Mouse (Mus musculus): ENCODE measurements around the gene Dnah6. TPM values are rescaled to one million over a fixed set of nuclear protein-coding genes. Genes with fewer than 3 reads are reported as not detected.

Dnah6 gene
- polyA plus RNA-seq, 1 experiment from 2014 or later = 0.26 TPM

DNA sequence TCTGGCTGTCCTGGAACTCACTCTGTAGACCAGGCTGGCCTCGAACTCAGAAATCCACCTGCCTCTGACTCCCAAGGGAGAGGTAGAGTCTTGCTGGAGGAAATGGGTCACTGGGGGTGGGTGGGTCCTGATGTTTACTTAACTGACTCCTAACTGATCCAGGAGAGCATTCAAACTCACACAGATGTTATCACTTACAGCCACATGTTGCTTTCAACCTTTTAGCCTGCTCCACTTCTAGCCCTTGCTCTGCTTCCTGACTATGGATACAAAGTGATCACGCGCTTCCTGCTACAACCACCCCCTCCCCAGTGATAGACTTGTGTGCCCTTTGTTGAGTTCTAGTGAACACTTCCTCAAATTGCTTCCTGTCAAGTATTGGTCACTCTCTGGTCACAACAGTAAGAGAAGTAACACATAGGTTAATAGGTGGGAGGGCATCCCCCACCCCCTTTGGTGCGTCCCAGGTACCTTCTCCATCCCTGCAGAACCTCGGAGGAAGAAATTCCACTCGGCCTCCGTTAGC is 161.8 kb downstream of the Dnah6 start:
- Histone ChIP-seq H3K4me1 (no peaks in the 10 kb centered on the region), H3K4me3 (no peak overlapping the region), H3K27me3 (no peaks in the 10 kb centered on the region), H3K4me2 (no peak overlapping the region), H3K9me3 (no peaks in the 10 kb centered on the region), H3K36me3 (no peaks in the 10 kb centered on the region), H3K27ac (no peak overlapping the region), H3K9ac (no peak overlapping the region)
- no peak for ATAC-seq (ENCODE audit: borderline replicate concordance, extremely low read depth, low FRiP score, low TSS enrichment)
- WGBS = 75% methylated on average over 7 of the region's 7 CpGs

DNA sequence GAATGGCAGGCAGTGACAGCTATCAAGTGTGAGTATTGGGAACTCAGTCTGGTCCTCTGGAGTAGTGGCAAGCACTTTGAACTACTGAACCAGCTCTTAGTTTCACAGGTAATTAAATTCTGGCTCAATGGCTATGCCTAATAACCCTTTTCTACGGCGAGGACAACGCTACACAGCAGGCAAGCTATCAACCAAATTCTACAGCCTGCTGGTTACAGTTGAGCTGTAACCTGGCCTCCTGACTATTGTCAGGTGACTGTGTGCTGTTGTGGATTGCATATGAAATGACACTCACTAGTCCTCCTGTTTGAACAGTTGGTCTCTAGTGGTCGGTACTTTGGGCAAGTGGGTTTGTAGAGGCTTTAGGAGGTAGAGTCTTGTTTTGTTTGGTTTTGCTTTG is 162.3 kb downstream of the Dnah6 start:
- Histone ChIP-seq H3K4me2 (no peak overlapping the region), H3K4me1 (no peaks in the 10 kb centered on the region), H3K27ac (no peak overlapping the region), H3K9me3 (no peaks in the 10 kb centered on the region), H3K9ac (no peak overlapping the region), H3K27me3 (no peaks in the 10 kb centered on the region), H3K36me3 (no peaks in the 10 kb centered on the region), H3K4me3 (no peak overlapping the region)
- 93% methylated on average over 4 of the region's 4 CpGs for WGBS
- no peak for ATAC-seq (ENCODE audit: borderline replicate concordance, extremely low read depth, low FRiP score, low TSS enrichment)

DNA sequence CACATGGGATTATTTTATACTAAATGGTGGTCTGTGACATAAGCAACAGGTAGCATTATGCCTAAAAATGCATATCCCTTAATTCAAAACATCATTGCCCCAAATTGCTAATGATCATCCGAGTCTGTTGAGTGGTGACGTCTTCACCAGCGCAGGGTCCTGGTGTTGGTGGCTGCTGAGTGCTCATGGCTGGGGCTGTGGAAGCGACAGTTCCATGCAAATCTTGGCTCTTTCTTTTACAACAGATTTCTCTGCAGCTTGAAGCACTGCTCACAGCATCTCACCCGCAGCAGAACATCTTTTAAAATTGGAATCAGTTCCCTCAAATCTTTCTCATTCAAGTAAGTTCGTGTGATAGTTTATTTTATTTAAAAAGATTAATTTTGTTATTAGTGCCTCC is 166.1 kb downstream of the Dnah6 start:
- Histone ChIP-seq H3K27ac (no peak overlapping the region), H3K9ac (no peak overlapping the region), H3K36me3 (no peaks in the 10 kb centered on the region), H3K4me1 (no peaks in the 10 kb centered on the region), H3K27me3 (no peaks in the 10 kb centered on the region), H3K9me3 (no peaks in the 10 kb centered on the region), H3K4me2 (no peak overlapping the region), H3K4me3 (no peak overlapping the region)
- WGBS = 77% methylated on average over 6 of the region's 6 CpGs
- no peak for ATAC-seq (ENCODE audit: borderline replicate concordance, extremely low read depth, low FRiP score, low TSS enrichment)

DNA sequence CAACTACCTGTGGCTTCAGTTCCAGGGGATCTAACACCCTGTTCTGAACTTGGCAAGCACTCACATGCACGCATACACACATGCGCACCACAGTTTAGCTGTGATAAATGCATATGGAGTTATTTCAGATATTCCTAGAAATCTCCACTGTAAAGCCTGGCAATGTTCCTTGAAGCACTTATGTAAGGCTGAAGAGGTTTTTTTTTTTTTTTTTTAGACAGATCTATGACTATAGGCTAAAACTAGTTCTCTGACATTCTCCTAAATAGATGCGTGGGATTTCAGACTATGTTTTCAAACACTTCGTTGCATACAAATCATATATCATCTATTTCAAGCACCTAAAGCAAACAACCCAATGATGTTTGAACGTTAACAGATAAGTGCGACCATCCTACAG is 166.6 kb downstream of the Dnah6 start:
- no peaks in the 10 kb centered on the region for H3K36me3 ChIP-seq
- H3K9ac ChIP-seq = no peak overlapping the region
- no peak overlapping the region for H3K4me2 ChIP-seq
- 59% methylated on average over 6 of the region's 6 CpGs for WGBS
- H3K27ac ChIP-seq = no peak overlapping the region
- no peaks in the 10 kb centered on the region for H3K4me1 ChIP-seq
- no peak for ATAC-seq (ENCODE audit: borderline replicate concordance, extremely low read depth, low FRiP score, low TSS enrichment)
- no peaks in the 10 kb centered on the region for H3K27me3 ChIP-seq
- no peaks in the 10 kb centered on the region for H3K9me3 ChIP-seq
- H3K4me3 ChIP-seq = no peak overlapping the region

DNA sequence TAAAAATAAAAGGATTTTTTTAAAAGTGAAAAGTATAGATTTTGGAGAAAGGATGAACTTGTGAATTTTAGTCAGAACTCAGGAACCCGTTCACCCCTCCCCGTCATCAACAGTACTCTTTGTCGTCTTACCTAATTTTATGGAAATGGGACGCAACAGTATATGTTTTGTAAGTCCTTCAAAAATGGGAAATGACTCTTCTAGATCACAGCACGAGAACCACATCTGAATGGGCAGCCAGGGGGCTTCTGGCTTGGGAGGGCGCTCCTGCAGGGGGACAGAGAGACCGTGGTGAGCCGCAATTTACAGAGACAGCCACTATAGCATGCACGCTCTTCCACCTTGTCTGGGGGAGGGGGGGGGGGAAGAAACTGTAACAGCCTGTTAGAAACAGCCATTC is 167.9 kb downstream of the Dnah6 start:
- WGBS = 90% methylated on average over 9 of the region's 9 CpGs
- Histone ChIP-seq H3K4me1 (no peaks in the 10 kb centered on the region), H3K36me3 (no peaks in the 10 kb centered on the region), H3K4me3 (no peak overlapping the region), H3K27me3 (no peaks in the 10 kb centered on the region), H3K4me2 (no peak overlapping the region), H3K9me3 (no peaks in the 10 kb centered on the region), H3K9ac (no peak overlapping the region), H3K27ac (no peak overlapping the region)
- ATAC-seq (ENCODE audit: borderline replicate concordance, extremely low read depth, low FRiP score, low TSS enrichment) = no peak

DNA sequence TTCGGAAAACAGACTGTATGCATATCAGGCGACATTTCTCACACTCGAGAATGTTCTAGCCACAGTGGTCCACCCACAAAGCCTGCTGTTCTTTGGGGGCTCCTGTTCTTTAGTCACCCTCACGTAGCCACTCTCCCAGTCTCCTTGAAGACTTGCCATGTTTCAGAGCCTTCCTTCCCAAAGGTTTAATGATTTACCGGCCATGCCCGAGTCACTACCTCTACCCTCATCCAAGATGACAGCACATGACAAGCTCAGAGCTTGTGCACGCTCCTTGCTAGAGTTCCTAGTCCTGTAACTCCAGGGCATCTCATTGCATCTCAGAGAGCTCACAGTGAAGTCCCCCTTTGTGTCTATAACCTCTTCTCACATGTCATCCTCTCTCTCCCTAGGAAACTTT is 174.2 kb downstream of the Dnah6 start:
- Histone ChIP-seq H3K27me3 (no peaks in the 10 kb centered on the region), H3K4me3 (no peak overlapping the region), H3K4me2 (no peak overlapping the region), H3K36me3 (no peaks in the 10 kb centered on the region), H3K9me3 (no peaks in the 10 kb centered on the region), H3K4me1 (no peaks in the 10 kb centered on the region), H3K27ac (no peak overlapping the region), H3K9ac (no peak overlapping the region)
- WGBS = 59% methylated on average over 7 of the region's 7 CpGs
- no peak for ATAC-seq (ENCODE audit: borderline replicate concordance, extremely low read depth, low FRiP score, low TSS enrichment)

DNA sequence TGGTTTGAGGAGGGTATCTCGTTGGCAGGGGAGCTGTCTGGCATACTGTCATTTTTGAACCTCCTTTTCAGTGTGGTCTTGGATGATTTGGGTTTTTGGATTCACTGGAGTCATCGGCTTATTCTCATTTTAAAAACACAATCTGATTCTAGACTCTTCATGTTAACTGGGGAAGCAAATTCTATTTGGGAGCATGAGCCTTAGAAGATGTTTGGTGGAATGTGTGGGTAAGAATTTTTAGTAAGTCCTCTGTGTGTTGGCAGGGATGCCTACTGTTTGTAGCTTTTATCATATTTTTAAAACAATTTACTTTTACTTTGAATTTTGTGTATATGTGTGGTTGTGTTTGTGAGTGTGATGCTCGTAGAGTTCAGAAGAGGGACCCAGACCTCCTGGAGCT is 175.5 kb downstream of the Dnah6 start:
- no peaks in the 10 kb centered on the region for H3K4me1 ChIP-seq
- 65% methylated on average over 3 of the region's 3 CpGs for WGBS
- H3K27ac ChIP-seq = no peak overlapping the region
- no peak overlapping the region for H3K9ac ChIP-seq
- no peaks in the 10 kb centered on the region for H3K27me3 ChIP-seq
- no peak for ATAC-seq (ENCODE audit: borderline replicate concordance, extremely low read depth, low FRiP score, low TSS enrichment)
- H3K36me3 ChIP-seq = no peaks in the 10 kb centered on the region
- H3K4me3 ChIP-seq = no peak overlapping the region
- H3K4me2 ChIP-seq = no peak overlapping the region
- H3K9me3 ChIP-seq = no peaks in the 10 kb centered on the region

DNA sequence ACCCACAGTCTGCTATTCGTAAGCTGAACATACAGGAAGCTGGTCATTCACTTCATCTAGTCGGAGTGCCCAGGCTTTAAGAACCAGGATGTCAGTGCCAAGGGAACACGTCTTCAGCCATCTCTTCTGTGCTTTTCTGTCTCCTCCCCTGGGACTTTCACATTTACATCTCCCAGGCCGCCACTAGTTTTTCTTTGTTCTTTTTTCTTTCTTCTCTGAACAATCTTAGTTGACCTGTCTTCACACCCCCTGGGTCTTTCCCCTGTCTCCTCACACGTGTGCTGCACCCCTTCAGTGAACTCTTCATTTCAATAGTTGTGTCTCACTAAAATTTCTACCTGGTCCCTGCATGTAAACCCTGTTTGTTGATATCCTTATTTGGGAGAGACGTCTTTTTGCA is 179.2 kb downstream of the Dnah6 start:
- Histone ChIP-seq H3K4me3 (no peak overlapping the region), H3K9me3 (no peaks in the 10 kb centered on the region), H3K4me1 (no peaks in the 10 kb centered on the region), H3K4me2 (no peak overlapping the region), H3K9ac (no peak overlapping the region), H3K27me3 (no peaks in the 10 kb centered on the region), H3K27ac (no peak overlapping the region), H3K36me3 (no peaks in the 10 kb centered on the region)
- WGBS = 70% methylated on average over 6 of the region's 6 CpGs
- ATAC-seq (ENCODE audit: borderline replicate concordance, extremely low read depth, low FRiP score, low TSS enrichment) = no peak

DNA sequence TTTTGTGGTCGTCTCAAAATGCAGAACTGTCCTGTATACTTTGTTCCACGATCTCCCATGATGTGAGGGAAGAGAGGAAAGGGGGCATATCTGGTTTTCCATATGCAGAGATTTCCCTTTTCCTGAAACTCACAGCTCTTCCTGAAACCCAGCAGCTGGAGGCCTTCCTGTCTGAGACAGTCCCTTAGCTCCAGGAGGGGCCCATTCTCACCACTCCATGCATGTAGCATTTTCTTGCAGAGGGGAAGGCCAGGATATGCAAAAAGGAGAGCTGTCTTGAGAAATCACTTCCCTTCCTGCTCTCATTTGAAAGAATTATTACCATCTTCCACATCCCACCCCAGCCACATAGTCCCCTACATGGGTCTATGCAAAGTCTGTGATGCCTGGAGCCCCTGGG is 183.2 kb downstream of the Dnah6 start:
- peak; percentile 49; the same call in 1 of the 2 replicates for ATAC-seq (ENCODE audit: borderline replicate concordance, extremely low read depth, low FRiP score, low TSS enrichment)
- Histone ChIP-seq H3K4me2 (no peak overlapping the region), H3K9ac (no peak overlapping the region), H3K4me1 (no peaks in the 10 kb centered on the region), H3K27me3 (no peaks in the 10 kb centered on the region), H3K36me3 (no peaks in the 10 kb centered on the region), H3K9me3 (no peaks in the 10 kb centered on the region), H3K4me3 (no peak overlapping the region), H3K27ac (peak overlapping the region; percentile 65)
- WGBS = 52% methylated on average over 2 of the region's 2 CpGs

DNA sequence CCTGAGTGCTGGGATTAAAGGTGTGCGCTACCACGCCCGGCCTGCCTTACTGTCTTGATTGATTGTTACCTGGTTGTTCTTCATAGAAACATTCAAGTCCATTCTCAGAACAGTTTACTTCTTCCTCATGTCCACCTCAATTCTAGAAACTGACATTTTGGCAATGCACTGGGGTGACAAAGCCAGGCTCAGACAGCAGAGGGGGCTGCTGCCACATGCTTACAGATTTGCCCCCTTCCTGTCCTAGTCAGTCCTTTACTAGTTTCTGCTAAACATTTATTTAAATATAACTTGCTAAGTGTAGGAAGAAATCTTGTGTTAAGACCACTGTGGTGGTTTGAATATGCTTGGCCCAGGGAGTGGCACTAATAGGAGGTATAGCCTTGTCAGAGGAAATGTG is 192.6 kb downstream of the Dnah6 start:
- no peak for ATAC-seq (ENCODE audit: borderline replicate concordance, extremely low read depth, low FRiP score, low TSS enrichment)
- no peaks in the 10 kb centered on the region for H3K27me3 ChIP-seq
- no peaks in the 10 kb centered on the region for H3K4me1 ChIP-seq
- no peaks in the 10 kb centered on the region for H3K9me3 ChIP-seq
- H3K4me3 ChIP-seq = no peak overlapping the region
- no peak overlapping the region for H3K27ac ChIP-seq
- no peak overlapping the region for H3K4me2 ChIP-seq
- 91% methylated on average over 3 of the region's 3 CpGs for WGBS
- no peak overlapping the region for H3K9ac ChIP-seq
- H3K36me3 ChIP-seq = no peaks in the 10 kb centered on the region

DNA sequence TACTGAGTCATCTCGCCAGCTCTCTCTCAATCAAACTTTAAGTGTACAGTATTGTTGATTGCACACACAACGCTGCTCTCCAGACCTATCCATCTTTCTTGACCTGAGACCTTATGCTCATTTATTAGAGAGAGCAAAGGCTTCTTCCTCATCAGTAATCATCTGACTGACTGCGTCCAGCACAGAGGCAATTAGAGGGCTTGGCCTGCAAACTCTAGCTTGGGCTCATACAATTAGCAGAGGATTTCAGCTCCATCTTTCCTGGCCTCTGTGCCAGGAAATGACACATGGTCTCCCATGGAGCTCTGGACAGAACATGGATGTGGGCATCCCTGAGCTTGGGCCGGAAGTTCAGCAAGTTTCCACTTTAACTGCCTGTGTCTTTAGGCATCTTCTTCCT is 193.6 kb downstream of the Dnah6 start:
- H3K4me3 ChIP-seq = no peak overlapping the region
- H3K4me2 ChIP-seq = no peak overlapping the region
- no peaks in the 10 kb centered on the region for H3K9me3 ChIP-seq
- no peak overlapping the region for H3K9ac ChIP-seq
- H3K36me3 ChIP-seq = no peaks in the 10 kb centered on the region
- no peak overlapping the region for H3K27ac ChIP-seq
- no peaks in the 10 kb centered on the region for H3K27me3 ChIP-seq
- no peak for ATAC-seq (ENCODE audit: borderline replicate concordance, extremely low read depth, low FRiP score, low TSS enrichment)
- no peaks in the 10 kb centered on the region for H3K4me1 ChIP-seq
- WGBS = 56% methylated on average over 4 of the region's 4 CpGs

DNA sequence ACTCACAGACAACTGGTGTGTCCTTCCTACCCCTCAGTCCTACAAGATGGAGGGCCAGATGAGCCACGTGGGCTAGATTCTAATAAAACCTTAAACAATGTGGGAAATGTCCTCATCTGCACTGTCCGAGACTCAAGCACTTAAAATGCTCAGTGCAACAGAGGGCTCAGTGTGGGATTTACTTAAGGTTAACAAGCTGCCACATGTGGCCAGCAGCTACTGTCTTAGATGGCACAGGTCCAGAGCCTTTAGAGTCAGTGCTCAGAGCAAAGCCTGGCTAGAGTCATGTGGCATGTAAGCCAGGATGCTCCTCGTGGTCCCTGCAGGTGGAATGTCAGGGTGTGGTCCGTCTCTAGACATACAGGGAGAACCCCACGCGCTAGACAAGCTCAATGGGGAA is 194.6 kb downstream of the Dnah6 start:
- Histone ChIP-seq H3K4me3 (no peak overlapping the region), H3K9ac (no peak overlapping the region), H3K27ac (no peak overlapping the region), H3K36me3 (no peaks in the 10 kb centered on the region), H3K4me1 (no peaks in the 10 kb centered on the region), H3K27me3 (no peaks in the 10 kb centered on the region), H3K9me3 (no peaks in the 10 kb centered on the region), H3K4me2 (no peak overlapping the region)
- ATAC-seq (ENCODE audit: borderline replicate concordance, extremely low read depth, low FRiP score, low TSS enrichment) = no peak
- WGBS = 67% methylated on average over 6 of the region's 6 CpGs

DNA sequence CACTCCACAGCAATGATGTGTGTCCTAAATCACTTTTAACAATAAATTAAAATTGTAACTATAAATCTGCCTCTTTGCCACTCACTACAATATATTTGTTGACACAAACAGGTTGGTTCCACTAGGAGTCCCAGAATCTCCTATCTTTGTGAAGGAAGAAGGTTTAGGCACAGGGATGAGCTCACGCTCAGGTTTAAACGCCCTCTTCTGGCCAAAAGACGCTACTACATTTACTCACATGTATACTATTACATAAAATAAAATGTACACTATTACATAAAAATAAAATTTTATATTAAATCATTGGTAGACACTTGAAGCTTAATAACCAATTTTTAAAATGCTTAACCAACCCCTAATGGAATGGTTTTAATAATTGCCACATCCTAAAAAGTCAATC is 201.4 kb downstream of the Dnah6 start:
- 8% methylated on average over 3 of the region's 3 CpGs for WGBS
- no peak overlapping the region for H3K9ac ChIP-seq
- H3K9me3 ChIP-seq = no peaks in the 10 kb centered on the region
- H3K27ac ChIP-seq = no peak overlapping the region
- H3K4me1 ChIP-seq = 0 out of 2 replicates have a peak, but pooled peaks cover 3% of the 10 kb centered on the region
- no peaks in the 10 kb centered on the region for H3K27me3 ChIP-seq
- ATAC-seq (ENCODE audit: borderline replicate concordance, extremely low read depth, low FRiP score, low TSS enrichment) = no peak
- no peak overlapping the region for H3K4me3 ChIP-seq
- no peaks in the 10 kb centered on the region for H3K36me3 ChIP-seq
- no peak overlapping the region for H3K4me2 ChIP-seq

Measured in lung, embryonic 15.5 days (tissue).